Mouse (Mus musculus): ENCODE results near the gene Slc16a12.

- TF ChIP-seq USF1 (IDR thresholded peaks at IDR 0.05; ENCODE audit: low read depth) (no peak), CEBPB (IDR thresholded peaks at IDR 0.05; ENCODE audit: low read depth) (no peak), CTCF (IDR thresholded peaks at IDR 0.05; ENCODE audit: control insufficient read depth, insufficient read depth, insufficient read length) (no peak), MAX (IDR thresholded peaks at IDR 0.05) (no peak)
Measured at GRCm38 (mm10) chr19:34751150-34751549, 4.1 kb upstream of the Slc16a12 start.

Data from C2C12 (cell line).